Mouse (Mus musculus): ENCODE measurements at regions not wholly inside any gene's neighbourhood (a gene's known extent, or its start where the extent isn't known, plus 50 kb on each side); places are given as distances from the start of the nearest gene placed in this dataset.

DNA sequence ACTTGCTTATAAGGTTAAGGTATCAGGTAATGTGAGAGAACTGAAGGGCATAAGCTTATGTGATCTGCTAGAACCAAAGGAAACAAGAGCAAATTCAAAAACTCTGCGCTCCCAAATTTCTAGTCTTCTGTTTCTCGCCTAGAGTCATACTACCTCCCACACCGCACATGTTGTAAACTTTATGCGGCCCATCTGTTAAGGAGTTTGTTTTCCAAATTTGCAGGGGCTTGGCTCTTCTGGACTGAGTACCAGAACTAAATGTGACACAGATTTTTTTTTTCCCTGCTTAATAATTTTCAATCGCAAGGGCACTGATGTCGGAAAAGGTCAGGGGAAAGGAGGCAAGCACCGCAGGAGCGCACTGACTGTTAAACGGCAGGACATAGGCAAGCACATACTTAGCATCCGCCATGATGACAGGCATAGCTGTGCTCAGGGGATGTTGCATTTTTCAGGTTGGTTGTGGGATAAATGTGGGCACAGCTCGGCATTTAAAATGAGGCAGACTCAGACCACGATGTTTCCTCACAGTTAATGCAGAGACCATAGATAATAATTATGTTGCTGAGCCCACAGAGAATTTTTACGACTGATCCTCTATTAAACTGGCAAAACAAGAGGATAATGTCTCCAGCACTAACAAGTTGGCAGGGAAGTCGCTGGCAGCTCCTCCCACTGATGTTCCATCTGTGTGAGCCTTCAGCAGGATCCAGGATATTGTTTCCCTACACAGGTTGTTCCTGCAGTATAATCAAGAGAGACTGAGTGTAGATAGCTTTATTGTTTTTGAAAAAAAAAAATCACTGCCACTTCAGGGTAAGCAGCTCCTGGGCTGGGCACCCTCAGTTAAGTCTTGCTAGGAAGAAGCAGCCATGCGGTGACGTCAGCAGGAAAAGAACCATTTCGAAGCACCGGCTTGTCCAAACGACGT lies 428.2 kb upstream of the Atp2b1 start:
- peak; percentile 71 to 77 for DNase-seq

DNA sequence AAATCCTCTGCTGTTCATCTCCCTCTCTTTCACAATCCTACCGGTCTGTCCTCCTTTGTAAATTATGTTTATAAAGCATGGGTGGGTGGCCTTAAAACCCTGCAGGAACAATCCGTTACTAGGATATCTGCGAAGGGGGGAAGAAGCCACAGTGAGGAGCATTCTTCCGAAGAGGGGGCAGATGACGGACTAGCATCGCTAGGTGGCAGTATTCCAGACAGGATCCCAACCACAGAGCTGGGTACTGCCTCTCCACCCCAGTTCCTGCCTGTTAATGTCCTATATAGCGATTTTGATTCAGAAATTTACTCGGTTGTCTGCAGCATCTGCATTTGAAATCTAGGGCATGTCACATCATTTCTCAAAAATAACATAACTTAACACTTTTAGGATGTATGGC lies 419.9 kb upstream of the Atp2b1 start:
- DNase-seq = peak; percentile 72 to 85

GRCm38 (mm10) chr10:98496254-98496653 lies 418.0 kb upstream of the Atp2b1 start:
- no peak for DNase-seq

DNA sequence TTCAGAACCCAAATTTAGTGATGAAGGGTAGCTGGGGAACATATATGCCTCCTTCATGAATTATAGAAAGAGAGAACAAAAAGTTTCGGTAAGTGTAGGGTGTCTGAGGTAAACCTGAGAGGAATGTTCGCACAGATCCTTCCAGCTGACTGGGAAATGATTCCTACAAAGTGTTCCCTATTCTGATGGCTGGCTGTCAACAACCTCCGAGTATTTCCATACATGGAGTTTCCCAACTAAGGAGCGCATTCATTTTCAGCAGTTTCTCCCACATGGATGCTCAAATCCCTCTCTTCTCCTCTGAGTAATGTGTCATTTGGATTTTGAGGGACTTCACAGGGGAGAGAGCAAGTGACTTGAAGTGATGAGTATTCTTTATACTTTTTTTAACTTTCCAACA lies 413.9 kb upstream of the Atp2b1 start:
- no peak for DNase-seq

DNA sequence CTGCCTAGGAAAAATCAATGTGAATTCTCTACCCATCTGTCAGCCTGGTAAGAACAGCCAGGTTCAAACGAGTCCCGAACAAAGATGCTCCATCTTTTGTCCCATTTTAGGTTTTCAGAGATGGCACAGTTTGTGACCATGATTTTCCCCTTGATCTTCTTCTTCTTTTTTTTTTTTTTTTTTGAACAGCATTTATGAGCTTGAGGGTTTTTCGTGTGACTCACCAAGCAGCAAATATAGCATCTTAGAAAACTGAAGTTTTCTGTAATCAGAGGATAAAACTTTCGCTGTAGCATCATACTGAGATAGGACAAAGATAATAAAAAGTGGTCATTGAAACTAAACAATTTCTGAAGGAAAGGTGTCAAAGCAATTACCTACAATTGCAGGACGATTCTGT lies 412.6 kb upstream of the Atp2b1 start:
- DNase-seq = no peak

GRCm38 (mm10) chr10:98504524-98504923 lies 409.7 kb upstream of the Atp2b1 start:
- no peak for DNase-seq

GRCm38 (mm10) chr10:98508515-98509143 lies 405.6 kb upstream of the Atp2b1 start:
- no peak for DNase-seq

DNA sequence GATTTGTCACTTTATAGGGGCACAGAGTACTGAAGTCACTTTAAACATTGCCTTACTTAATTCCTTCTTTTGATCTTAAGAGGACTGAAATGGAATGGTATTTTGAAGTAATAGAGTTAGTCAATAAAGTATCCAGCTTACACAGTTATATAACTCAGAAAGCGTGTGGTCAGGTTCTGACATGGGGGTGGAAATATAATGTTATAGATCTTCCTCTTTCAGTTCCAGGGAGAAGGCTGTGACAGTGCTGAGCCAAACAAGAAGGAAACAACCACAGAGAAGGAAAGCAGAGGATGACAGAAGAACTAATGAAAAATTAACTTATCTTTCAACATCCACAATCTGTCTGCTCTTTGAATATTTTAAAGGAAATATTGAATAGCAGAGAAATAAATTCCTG lies 399.4 kb upstream of the Atp2b1 start:
- DNase-seq = no peak

DNA sequence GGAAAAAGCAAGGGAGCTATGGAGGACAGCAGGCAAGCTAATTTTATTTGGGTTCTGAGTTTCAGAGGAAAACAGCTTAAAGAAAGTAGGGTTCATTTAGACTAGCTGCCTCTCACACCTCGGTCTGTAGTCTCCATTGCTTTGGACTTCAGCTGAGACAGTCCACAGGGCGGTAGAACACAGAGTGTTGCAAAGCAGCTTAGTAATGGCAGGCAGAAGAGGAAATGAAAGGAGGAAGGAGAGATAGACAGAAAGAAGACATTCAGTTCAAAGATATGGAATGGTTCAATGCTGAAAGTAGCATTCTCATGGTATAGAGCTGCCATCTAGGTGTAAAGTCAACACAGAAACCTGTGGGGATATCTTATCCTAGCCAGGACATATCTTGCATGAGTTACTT lies 396.6 kb upstream of the Atp2b1 start:
- DNase-seq = no peak

- no peak for DNase-seq
Observed at GRCm38 (mm10) chr10:98529565-98529964, 384.6 kb upstream of the Atp2b1 start.

- DNase-seq = no peak
Observed at GRCm38 (mm10) chr10:98531425-98531824, 382.8 kb upstream of the Atp2b1 start.

DNA sequence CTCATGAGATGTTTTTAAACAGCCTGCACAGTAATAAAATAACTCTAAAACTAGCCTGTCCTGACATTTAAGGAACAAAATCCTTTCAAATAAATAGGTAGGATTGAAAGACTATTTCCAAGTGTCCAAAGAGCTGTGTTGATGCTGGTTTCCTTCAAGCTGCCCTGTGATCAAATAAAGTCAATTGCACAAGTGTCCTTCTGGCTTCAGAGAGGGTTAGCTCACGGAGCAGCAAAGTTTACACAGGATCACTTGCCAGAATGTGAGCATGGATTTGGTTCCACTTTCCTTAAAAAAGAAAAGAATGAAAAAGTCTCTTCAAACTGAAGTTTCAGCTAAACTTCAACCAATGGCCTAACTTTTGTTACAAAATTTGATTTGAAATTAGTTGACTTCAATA lies 375.5 kb upstream of the Atp2b1 start:
- DNase-seq = no peak

- peak; percentile 77 to 84 for DNase-seq
Observed at GRCm38 (mm10) chr10:98541062-98541461, 373.1 kb upstream of the Atp2b1 start.

DNA sequence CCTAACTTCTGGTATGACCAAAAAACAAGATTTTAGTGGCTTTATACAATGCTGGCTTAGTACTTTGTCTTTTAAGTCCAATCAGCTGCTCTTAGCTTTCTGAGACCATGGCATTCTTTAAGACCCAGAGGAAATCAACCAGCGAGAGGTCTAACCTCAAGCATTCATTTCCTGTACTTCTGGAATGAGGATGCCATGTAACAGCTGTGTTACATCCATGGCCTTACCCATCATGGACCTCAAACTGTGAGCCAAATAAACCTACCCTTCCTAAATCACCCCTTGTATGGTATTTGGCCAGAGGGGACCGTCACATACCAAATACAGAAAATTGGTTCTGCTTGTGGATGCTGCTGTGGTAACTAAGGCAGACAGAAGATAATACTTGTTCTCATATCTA lies 372.1 kb upstream of the Atp2b1 start:
- no peak for DNase-seq

GRCm38 (mm10) chr10:98543253-98543997 lies 370.8 kb upstream of the Atp2b1 start:
- DNase-seq = no peak

DNA sequence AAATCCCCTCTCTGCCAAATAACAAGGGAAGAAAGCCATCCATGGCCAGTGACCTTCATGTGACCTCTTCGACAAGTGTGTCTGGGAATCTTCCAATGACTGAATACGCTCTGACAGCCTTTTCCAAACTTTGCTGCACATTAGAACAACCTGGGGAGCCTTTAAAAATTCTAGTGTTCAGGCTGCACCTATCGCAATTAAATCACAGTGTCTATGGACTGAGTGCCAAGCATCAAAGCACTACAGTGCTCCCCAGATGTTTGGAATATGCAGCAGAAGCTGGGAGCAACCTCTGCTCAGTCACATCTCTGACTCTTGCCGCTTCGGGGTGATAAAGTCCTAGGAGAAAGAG lies 370.2 kb upstream of the Atp2b1 start:
- DNase-seq = no peak

GRCm38 (mm10) chr10:98554575-98554974 lies 359.6 kb upstream of the Atp2b1 start:
- DNase-seq = no peak

DNA sequence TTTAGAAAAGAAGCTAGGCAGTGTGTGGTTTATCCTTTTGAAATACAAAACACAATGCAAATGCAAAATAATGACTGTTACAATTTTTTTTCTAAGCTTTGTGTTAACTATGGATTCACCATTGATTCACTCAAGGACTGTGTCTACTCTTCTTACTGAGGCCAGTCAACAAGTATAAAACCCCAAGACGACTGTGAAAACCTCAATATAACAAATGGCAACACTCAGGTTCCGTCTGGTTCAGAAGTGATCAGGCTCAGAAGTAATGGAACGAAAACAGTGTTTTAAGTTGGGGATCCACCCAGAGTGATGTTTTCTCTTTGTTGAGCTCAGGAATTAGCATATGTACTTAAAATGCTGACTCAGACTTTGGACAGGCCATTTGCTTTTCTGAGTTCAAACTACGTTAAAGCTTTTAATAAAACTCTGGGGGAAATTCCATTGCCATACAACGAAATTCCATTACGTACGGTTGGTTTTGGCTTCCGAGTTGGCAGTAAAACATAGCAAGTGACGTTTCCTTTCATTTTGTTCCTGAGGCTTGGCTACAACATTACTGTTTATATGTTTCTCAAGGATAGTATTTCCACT lies 356.6 kb upstream of the Atp2b1 start:
- DNase-seq = no peak

GRCm38 (mm10) chr10:98558560-98558959 lies 355.6 kb upstream of the Atp2b1 start:
- DNase-seq = no peak

DNA sequence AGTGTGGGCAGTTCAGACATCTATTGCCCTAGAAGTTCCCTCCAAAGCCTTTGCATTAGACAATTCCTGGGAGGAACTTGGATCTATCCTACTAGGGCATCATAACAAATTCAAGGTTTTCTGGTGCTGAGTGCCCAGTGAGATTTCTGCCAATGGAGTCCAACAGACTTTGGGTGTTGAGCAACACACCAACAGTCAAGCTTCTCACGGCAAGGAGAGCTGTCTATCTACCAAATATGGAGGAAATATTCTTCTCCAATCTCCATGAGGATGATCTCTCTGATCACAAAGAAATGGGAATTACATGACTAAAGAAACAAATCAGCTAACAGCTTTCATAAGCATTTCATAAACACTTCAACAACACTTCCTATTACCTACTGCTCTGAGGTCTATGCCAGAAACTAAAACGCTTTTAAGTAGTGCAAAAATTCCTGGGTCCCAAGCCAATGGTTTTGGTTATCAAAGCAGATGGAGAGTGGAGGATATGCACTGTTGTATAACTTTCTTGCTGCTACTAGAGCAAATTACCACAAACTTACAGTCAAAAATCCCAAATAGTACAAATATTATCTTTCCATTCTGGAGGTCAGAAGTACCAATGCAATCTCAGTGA lies 351.8 kb upstream of the Atp2b1 start:
- no peak for DNase-seq

- DNase-seq = peak in 1 of 2 experiments; percentile 6
Observed at GRCm38 (mm10) chr10:98572782-98573536, 341.2 kb upstream of the Atp2b1 start.

DNA sequence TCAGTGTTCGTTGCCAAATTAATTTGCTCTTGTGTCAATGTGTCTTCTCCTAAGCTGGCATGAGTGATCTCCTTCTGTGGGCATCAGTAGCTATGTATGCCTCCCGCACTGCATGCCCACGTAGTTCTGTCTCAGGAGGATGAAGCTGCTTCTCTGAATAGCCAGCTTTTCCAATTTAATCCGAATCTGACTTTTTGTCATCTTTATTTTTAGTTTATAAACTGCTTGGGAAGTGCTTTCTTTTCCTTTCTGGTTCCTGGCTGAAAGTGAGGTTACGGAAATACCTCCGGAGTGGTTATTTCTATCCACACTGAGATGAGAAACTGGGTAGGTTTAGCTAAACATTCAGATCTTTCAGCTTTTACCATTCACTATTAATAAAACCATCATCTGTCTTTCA lies 337.2 kb upstream of the Atp2b1 start:
- DNase-seq = no peak
